Mouse (Mus musculus) CD8-positive naive resting alpha-beta T cell, adult 2 months (primary cell): ENCODE data around the gene Wdr37.
"Not testable (repeated sequence)": the region's sequence is repeated elsewhere in the genome, so short reads cannot be mapped to it uniquely, and the experiment has no call there.

Source experiments
- DNase-seq, 2 experiments: peaks; one replicate each; pipeline ENCODE4 v3.0.0; 2022; ENCODE audit warnings: low read depth in 2 of 2, low spot score in 2 of 2

Gene Wdr37

GRCm38 (mm10) chr13:8871314-8871962 is at the start of gene Wdr37:
Gene Wdr37 (minus strand): TSS chr13:8871909.
- DNase-seq = no peak

GRCm38 (mm10) chr13:8913890-8914289 is 42.2 kb upstream of the Wdr37 start:
- not testable (repeated sequence) for DNase-seq

- DNase-seq = not testable (repeated sequence)
Measured at GRCm38 (mm10) chr13:8905986-8906385, 34.3 kb upstream of the Wdr37 start.

GRCm38 (mm10) chr13:8888603-8889002 is 16.9 kb upstream of the Wdr37 start:
- DNase-seq = peak; percentile 19 to 56

- no peak for DNase-seq
Measured at GRCm38 (mm10) chr13:8886185-8886560, 14.5 kb upstream of the Wdr37 start.

- peak; percentile 93 to 96 for DNase-seq
Measured at GRCm38 (mm10) chr13:8885445-8886184, 13.9 kb upstream of the Wdr37 start, which contains the start of gene Idi1. Gene Idi1 (plus strand): TSS chr13:8885501.

- DNase-seq = not testable (repeated sequence)
Measured at GRCm38 (mm10) chr13:8883870-8884269, 12.2 kb upstream of the Wdr37 start.

GRCm38 (mm10) chr13:8881611-8882010 is 9.9 kb upstream of the Wdr37 start:
- no peak for DNase-seq

- no peak for DNase-seq
Measured at GRCm38 (mm10) chr13:8873776-8874175, 2.1 kb upstream of the Wdr37 start.

GRCm38 (mm10) chr13:8870510-8871313 is 997 bp downstream of the Wdr37 start:
- peak; percentile 81 to 83 for DNase-seq

GRCm38 (mm10) chr13:8870160-8870509 is 1.6 kb downstream of the Wdr37 start:
- no peak for DNase-seq

GRCm38 (mm10) chr13:8869578-8870157 is 2.0 kb downstream of the Wdr37 start:
- no peak for DNase-seq

GRCm38 (mm10) chr13:8866612-8867011 is 5.1 kb downstream of the Wdr37 start:
- no peak for DNase-seq

GRCm38 (mm10) chr13:8864990-8865389 is 6.7 kb downstream of the Wdr37 start:
- DNase-seq = no peak

GRCm38 (mm10) chr13:8860861-8861260 is 10.8 kb downstream of the Wdr37 start:
- DNase-seq = no peak

- no peak for DNase-seq
Measured at GRCm38 (mm10) chr13:8858453-8858852, 13.3 kb downstream of the Wdr37 start.

GRCm38 (mm10) chr13:8854769-8855168 is 16.9 kb downstream of the Wdr37 start:
- no peak for DNase-seq

GRCm38 (mm10) chr13:8853424-8853823 is 18.3 kb downstream of the Wdr37 start:
- DNase-seq = no peak

GRCm38 (mm10) chr13:8849311-8849710 is 22.4 kb downstream of the Wdr37 start:
- DNase-seq = no peak

GRCm38 (mm10) chr13:8847702-8848101 is 24.0 kb downstream of the Wdr37 start:
- no peak for DNase-seq

GRCm38 (mm10) chr13:8842273-8842672 is 29.4 kb downstream of the Wdr37 start:
- no peak for DNase-seq
